Mouse (Mus musculus) embryonic fibroblast, embryonic 13.5 days (primary cell): ENCODE data around the gene Dbnl.

Experiments used
- CTCF ChIP-seq: IDR thresholded peaks from 2 replicates; pipeline ENCODE4 v1.5.1; 2011; ENCODE audit warnings: mild to moderate bottlenecking, control low read depth, low read length, moderate library complexity, borderline replicate concordance; ENCODE audit not compliant: insufficient read depth
- POLR2A ChIP-seq: IDR thresholded peaks from 2 replicates; pipeline ENCODE4 v1.6.1; 2011; ENCODE audit warnings: low read depth, mild to moderate bottlenecking, control low read depth, low read length, moderate library complexity

DNA sequence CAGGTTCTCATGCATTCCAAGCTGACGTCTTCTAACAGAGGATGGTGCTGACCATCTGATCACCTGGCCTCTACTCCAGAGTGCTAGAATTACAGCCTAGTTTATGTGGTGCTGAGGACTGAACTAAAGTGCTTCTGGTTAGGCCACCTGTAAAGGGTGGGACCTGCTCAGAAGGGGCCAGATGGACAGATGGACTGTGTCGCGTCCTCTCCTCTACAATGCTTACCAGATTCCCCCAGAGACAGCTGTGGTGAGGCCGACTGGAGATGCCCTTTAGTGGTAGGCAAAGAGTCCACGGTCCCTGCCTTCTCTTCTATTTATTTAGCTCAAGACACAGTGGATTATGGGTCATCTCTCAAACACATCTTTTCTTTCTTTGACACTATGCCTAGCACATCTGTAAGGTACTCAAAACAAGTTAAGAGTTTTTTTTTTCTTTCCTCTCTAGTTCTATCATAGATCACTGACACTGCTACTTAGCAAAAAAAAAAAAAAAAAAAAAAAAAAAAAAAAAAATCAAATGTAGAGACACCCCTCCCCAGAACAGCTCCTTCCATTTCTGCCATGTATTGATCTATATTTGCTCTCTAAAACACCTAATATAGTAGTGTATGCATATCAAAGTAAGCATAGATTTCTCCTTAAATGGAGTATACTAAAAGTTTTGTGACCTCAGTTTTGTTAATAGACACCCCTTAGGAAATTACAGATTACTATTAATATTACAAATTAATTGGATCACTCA lies 49.2 kb upstream of the Dbnl start:
- TF ChIP-seq CTCF: no peak
- TF ChIP-seq POLR2A: no peak
